Mouse (Mus musculus): ENCODE results near the gene Olfr573-ps1. TPM values are rescaled to one million over a fixed set of nuclear protein-coding genes. Genes with fewer than 3 reads are reported as not detected.

Gene Olfr573-ps1
- polyA plus RNA-seq, 1 experiment from 2014 or later = not detected

DNA sequence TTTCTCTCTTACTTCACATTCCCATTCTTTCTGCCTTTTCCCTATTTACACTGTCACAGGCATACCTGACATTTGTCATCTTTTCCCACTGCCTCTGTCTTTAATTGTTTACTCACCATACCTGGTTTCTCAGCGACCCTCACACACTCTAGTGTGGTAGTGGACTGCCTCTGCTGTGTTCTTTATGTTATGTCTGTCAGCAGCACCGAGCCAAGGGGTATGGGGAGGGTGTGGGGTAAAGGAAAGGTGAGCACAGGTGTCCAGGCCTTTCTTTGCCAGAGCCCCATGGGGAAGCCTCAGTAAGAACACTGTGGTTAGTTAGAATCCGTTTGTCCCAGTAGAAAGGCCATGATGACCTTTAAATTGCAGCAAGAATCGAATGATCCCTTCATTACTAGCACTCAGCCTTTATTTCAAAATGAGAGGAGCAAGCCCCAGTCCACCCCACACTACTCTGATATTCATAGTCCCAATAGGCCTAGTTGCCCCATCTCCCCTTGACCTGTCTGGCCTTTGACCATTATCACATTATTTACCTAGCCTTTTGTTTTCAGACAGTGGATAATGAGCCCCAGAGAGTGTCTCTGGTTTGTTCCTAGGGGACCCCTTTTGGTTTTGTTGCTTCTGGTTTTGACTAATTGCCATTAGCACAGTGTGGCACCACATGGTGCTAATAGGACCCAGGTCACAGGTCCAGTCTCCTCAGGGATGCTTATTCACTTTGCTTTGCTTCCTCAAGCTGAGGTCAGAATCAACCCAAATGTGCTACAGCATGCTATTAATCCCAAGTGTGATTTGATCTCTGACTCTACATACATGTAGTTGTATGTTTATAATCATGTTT lies 25.1 kb downstream of the Olfr573-ps1 start, which contains the start of gene Olfr571:
Gene Olfr571, minus strand, starts transcription at position 505 of the 844 bp plus-strand sequence.
- H3K4me3 ChIP-seq (ENCODE audit: low read depth, low read length) = no peak within 1 kb of the TSS
- 46% methylated on average over 4 of the region's 4 CpGs for WGBS
- no peak for TF ChIP-seq CTCF (IDR thresholded peaks at IDR 0.05; ENCODE audit: low read depth)
- no peak for ATAC-seq
- H3K9me3 ChIP-seq (ENCODE audit: control insufficient read depth) = no peaks in the 10 kb centered on the region
- H3K4me1 ChIP-seq (replicated peaks; ENCODE audit: control insufficient read depth, insufficient read depth, low read length) = no peaks in the 10 kb centered on the region
- H3K4me2 ChIP-seq (replicated peaks; ENCODE audit: low read depth) = no peak within 1 kb of the TSS
- H3K27me3 ChIP-seq (replicated peaks; ENCODE audit: control insufficient read depth, insufficient read depth, low read length) = no peaks in the 10 kb centered on the region
- no peak within 1 kb of the TSS for H3K9ac ChIP-seq (ENCODE audit: low read depth, low read length)
- no peaks in the 10 kb centered on the region for H3K36me3 ChIP-seq (ENCODE audit: control insufficient read depth, insufficient read depth)
- H3K27ac ChIP-seq (ENCODE audit: low read depth, low read length) = no peak within 1 kb of the TSS

DNA sequence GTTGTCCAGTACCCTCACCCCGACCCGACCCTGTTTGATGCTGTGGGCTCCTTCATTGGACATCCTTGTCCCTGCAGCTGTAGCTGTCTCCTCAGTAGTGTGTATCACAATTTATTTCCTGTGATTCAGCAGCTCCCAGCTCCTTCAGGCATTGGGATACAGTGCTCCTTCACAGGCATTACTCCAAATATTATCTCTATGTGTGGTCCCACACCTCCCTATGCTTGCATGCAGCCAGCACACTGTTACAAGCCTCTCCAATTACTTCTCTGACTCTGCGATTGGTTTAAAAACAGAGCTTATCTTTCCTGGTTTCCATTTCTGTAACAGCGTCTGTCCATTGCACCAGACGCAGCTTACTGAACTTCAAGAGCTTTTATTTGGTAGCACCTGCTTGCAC lies 26.0 kb downstream of the Olfr573-ps1 start:
- no peak for TF ChIP-seq CTCF (IDR thresholded peaks at IDR 0.05; ENCODE audit: low read depth)
- H3K9ac ChIP-seq (ENCODE audit: low read depth, low read length) = no peak overlapping the region
- ATAC-seq = no peak
- H3K9me3 ChIP-seq (ENCODE audit: control insufficient read depth) = no peaks in the 10 kb centered on the region
- WGBS = 46% methylated on average over 5 of the region's 5 CpGs
- no peak overlapping the region for H3K4me3 ChIP-seq (ENCODE audit: low read depth, low read length)
- H3K4me1 ChIP-seq (replicated peaks; ENCODE audit: control insufficient read depth, insufficient read depth, low read length) = no peaks in the 10 kb centered on the region
- no peaks in the 10 kb centered on the region for H3K36me3 ChIP-seq (ENCODE audit: control insufficient read depth, insufficient read depth)
- H3K27me3 ChIP-seq (replicated peaks; ENCODE audit: control insufficient read depth, insufficient read depth, low read length) = no peaks in the 10 kb centered on the region
- H3K27ac ChIP-seq (ENCODE audit: low read depth, low read length) = no peak overlapping the region
- H3K4me2 ChIP-seq (replicated peaks; ENCODE audit: low read depth) = no peak overlapping the region

- no peaks in the 10 kb centered on the region for H3K36me3 ChIP-seq (ENCODE audit: control insufficient read depth, insufficient read depth)
- no peak for TF ChIP-seq CTCF (IDR thresholded peaks at IDR 0.05; ENCODE audit: low read depth)
- no peak overlapping the region for H3K9ac ChIP-seq (ENCODE audit: low read depth, low read length)
- no peaks in the 10 kb centered on the region for H3K9me3 ChIP-seq (ENCODE audit: control insufficient read depth)
- WGBS = 20% methylated on average over 1 of the region's 1 CpGs
- no peak overlapping the region for H3K27ac ChIP-seq (ENCODE audit: low read depth, low read length)
- no peaks in the 10 kb centered on the region for H3K4me1 ChIP-seq (replicated peaks; ENCODE audit: control insufficient read depth, insufficient read depth, low read length)
- no peak overlapping the region for H3K4me3 ChIP-seq (ENCODE audit: low read depth, low read length)
- H3K4me2 ChIP-seq (replicated peaks; ENCODE audit: low read depth) = no peak overlapping the region
- ATAC-seq = no peak
- H3K27me3 ChIP-seq (replicated peaks; ENCODE audit: control insufficient read depth, insufficient read depth, low read length) = no peaks in the 10 kb centered on the region
Observed at GRCm38 (mm10) chr7:102915261-102915660, 27.1 kb downstream of the Olfr573-ps1 start.

Other genes with a start within 250 kb of the Olfr573-ps1 start
- gene Olfr557, start 246.7 kb downstream of the Olfr573-ps1 start, polyA plus RNA-seq (2015; fragmentation: Nextera tagmentation; extraction: Ambion mirVana) = not detected in 2 replicates
- 0.38 and 0.48 TPM in 2 replicates for gene Olfr558, start 240.4 kb downstream of the Olfr573-ps1 start, polyA plus RNA-seq (2015; fragmentation: Nextera tagmentation; extraction: Ambion mirVana)
- not detected in 2 replicates for gene Olfr33, start 223.5 kb downstream of the Olfr573-ps1 start, polyA plus RNA-seq (2015; fragmentation: Nextera tagmentation; extraction: Ambion mirVana)
- not detected in 2 replicates for gene Olfr559, start 215.1 kb downstream of the Olfr573-ps1 start, polyA plus RNA-seq (2015; fragmentation: Nextera tagmentation; extraction: Ambion mirVana)
- not detected in 2 replicates for gene Olfr560, start 183.2 kb downstream of the Olfr573-ps1 start, polyA plus RNA-seq (2015; fragmentation: Nextera tagmentation; extraction: Ambion mirVana)
- 0.12 and 0.23 TPM in 2 replicates for gene Olfr78, start 183.1 kb downstream of the Olfr573-ps1 start, polyA plus RNA-seq (2015; fragmentation: Nextera tagmentation; extraction: Ambion mirVana)
- gene Olfr561, start 171.4 kb downstream of the Olfr573-ps1 start, polyA plus RNA-seq (2015; fragmentation: Nextera tagmentation; extraction: Ambion mirVana) = not detected in 2 replicates
- not detected in 2 replicates for gene Olfr564, start 139.1 kb downstream of the Olfr573-ps1 start, polyA plus RNA-seq (2015; fragmentation: Nextera tagmentation; extraction: Ambion mirVana)
- gene Olfr566, start 83.8 kb downstream of the Olfr573-ps1 start, polyA plus RNA-seq (2015; fragmentation: Nextera tagmentation; extraction: Ambion mirVana) = not detected in 2 replicates
- gene Olfr568, start 65.5 kb downstream of the Olfr573-ps1 start, polyA plus RNA-seq (2015; fragmentation: Nextera tagmentation; extraction: Ambion mirVana) = not detected in 2 replicates
- gene Olfr569, start 51.7 kb downstream of the Olfr573-ps1 start, polyA plus RNA-seq (2015; fragmentation: Nextera tagmentation; extraction: Ambion mirVana) = not detected in 2 replicates
- not detected in 2 replicates for gene Olfr570, start 48.0 kb downstream of the Olfr573-ps1 start, polyA plus RNA-seq (2015; fragmentation: Nextera tagmentation; extraction: Ambion mirVana)
- gene Olfr571, start 25.0 kb downstream of the Olfr573-ps1 start, polyA plus RNA-seq (2015; fragmentation: Nextera tagmentation; extraction: Ambion mirVana) = not detected in 2 replicates
- gene Olfr572, start 18.2 kb downstream of the Olfr573-ps1 start, polyA plus RNA-seq (2015; fragmentation: Nextera tagmentation; extraction: Ambion mirVana) = not detected in 2 replicates
- gene Olfr574, start 5.9 kb upstream of the Olfr573-ps1 start, polyA plus RNA-seq (2015; fragmentation: Nextera tagmentation; extraction: Ambion mirVana) = not detected in 2 replicates
- not detected in 2 replicates for gene Olfr575, start 16.2 kb upstream of the Olfr573-ps1 start, polyA plus RNA-seq (2015; fragmentation: Nextera tagmentation; extraction: Ambion mirVana)
- not detected in 2 replicates for gene Olfr576, start 20.1 kb upstream of the Olfr573-ps1 start, polyA plus RNA-seq (2015; fragmentation: Nextera tagmentation; extraction: Ambion mirVana)
- not detected in 2 replicates for gene Olfr577, start 33.4 kb upstream of the Olfr573-ps1 start, polyA plus RNA-seq (2015; fragmentation: Nextera tagmentation; extraction: Ambion mirVana)
- gene Olfr578, start 46.7 kb upstream of the Olfr573-ps1 start, polyA plus RNA-seq (2015; fragmentation: Nextera tagmentation; extraction: Ambion mirVana) = not detected in 2 replicates
- not detected in 2 replicates for gene Olfr582, start 95.4 kb upstream of the Olfr573-ps1 start, polyA plus RNA-seq (2015; fragmentation: Nextera tagmentation; extraction: Ambion mirVana)
- gene Olfr583, start 108.7 kb upstream of the Olfr573-ps1 start, polyA plus RNA-seq (2015; fragmentation: Nextera tagmentation; extraction: Ambion mirVana) = not detected in 2 replicates
- not detected in 2 replicates for gene Olfr584, start 139.3 kb upstream of the Olfr573-ps1 start, polyA plus RNA-seq (2015; fragmentation: Nextera tagmentation; extraction: Ambion mirVana)
- not detected in 2 replicates for gene Olfr585, start 155.1 kb upstream of the Olfr573-ps1 start, polyA plus RNA-seq (2015; fragmentation: Nextera tagmentation; extraction: Ambion mirVana)
- not detected in 2 replicates for gene Olfr586, start 183.1 kb upstream of the Olfr573-ps1 start, polyA plus RNA-seq (2015; fragmentation: Nextera tagmentation; extraction: Ambion mirVana)
- gene Olfr588-ps1, start 198.3 kb upstream of the Olfr573-ps1 start, polyA plus RNA-seq (2015; fragmentation: Nextera tagmentation; extraction: Ambion mirVana) = not detected in 2 replicates
- not detected in 2 replicates for gene Olfr589, start 213.8 kb upstream of the Olfr573-ps1 start, polyA plus RNA-seq (2015; fragmentation: Nextera tagmentation; extraction: Ambion mirVana)
- gene Olfr591, start 235.8 kb upstream of the Olfr573-ps1 start, polyA plus RNA-seq (2015; fragmentation: Nextera tagmentation; extraction: Ambion mirVana) = not detected in 2 replicates
- not detected in 2 replicates for gene Olfr592, start 242.2 kb upstream of the Olfr573-ps1 start, polyA plus RNA-seq (2015; fragmentation: Nextera tagmentation; extraction: Ambion mirVana)